Mouse (Mus musculus): ENCODE data around the gene Sfpq.

- TF ChIP-seq CTCF (IDR thresholded peaks at IDR 0.05; ENCODE audit: borderline replicate concordance, extremely low read depth, insufficient read depth, insufficient read length), result no peak
- peak; percentile 88; the same call in 1 of the 2 replicates for TF ChIP-seq POLR2A (IDR thresholded peaks at IDR 0.05; ENCODE audit: borderline replicate concordance, extremely low read depth, insufficient read depth, insufficient read length, poor library complexity, severe bottlenecking)
These were observed at the start of gene Sfpq for GRCm38 (mm10) chr4:127021151-127021945.
